22 mouse cellular contexts compared by ENCODE assay signal in the genomic region with DNA sequence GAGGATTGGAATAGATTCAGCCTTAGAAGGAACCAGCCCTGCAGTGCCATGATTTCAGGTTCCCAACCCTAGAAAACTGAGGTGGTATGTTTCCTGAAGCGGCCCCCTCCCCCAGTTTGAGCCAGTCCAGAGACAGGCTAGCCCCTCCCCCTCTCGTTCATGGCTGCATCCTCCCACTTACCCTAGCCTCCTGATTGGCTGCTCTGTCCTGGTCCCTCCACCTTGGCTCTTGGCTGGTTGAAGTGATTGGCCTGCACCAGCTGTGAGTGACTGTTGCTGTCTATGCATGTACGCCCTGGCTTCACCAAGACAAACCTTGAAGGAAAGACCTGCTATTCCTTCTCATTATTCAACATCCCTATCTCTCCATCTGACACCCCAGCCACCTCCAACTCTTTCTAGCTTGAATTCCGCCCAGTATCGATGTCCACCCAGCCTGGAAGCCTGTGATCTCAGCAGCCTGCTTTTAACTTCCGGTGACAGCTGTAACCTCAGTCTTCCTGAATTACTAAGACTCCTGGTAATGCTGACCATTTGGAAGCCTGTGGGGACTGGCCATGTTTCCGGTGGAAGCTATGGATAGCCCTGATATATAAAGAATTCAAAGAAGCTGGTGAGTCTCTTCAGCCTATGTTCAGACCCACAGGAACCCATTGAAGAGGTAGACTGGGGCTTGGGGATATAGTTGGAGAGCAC. TPM values are rescaled to one million over a fixed set of nuclear protein-coding genes. Genes with fewer than 3 reads are reported as not detected.
DNase-seq lines count a peak whose midpoint lies in the region; ATAC-seq and TF ChIP-seq lines count a peak whose summit lies in the region.
"Had no signal": no experiment of that assay in that cellular context is flagged by ENCODE, and none has a peak within 500 bp of the region (broad histone marks: within the 10 kb centered on the region; RNA-seq: fewer than 3 reads in every experiment).

No protein-coding gene starts in this region.

- H3K27me3 ChIP-seq in liver, embryonic 11.5 days (replicated peaks; ENCODE audit: control insufficient read depth, insufficient read depth, low read length): peaks cover 11% of the 10 kb centered on the region
- H3K27me3 ChIP-seq in E14TG2a.4 (ENCODE audit: insufficient read depth, low read length): peaks cover 14% of the 10 kb centered on the region; the same call in 1 of the 2 replicates
- H3K27me3 ChIP-seq in kidney, embryonic 15.5 days: peaks cover 23% of the 10 kb centered on the region

- peaks cover 25% of the 10 kb centered on the region for H3K4me1 ChIP-seq in liver, embryonic 11.5 days (replicated peaks; ENCODE audit: control insufficient read depth, insufficient read depth, low read length)
- H3K4me1 ChIP-seq in E14TG2a.4 (replicated peaks; ENCODE audit: low read depth, low read length): peaks cover 73% of the 10 kb centered on the region
- peaks cover 14% of the 10 kb centered on the region for H3K4me1 ChIP-seq in kidney, embryonic 15.5 days
- H3K4me1 ChIP-seq: embryonic facial prominence, embryonic 12.5 days had no signal

- H3K4me2 ChIP-seq in liver, embryonic 11.5 days: 0 out of 2 replicates have a peak overlapping the region, but pooled peaks have one; percentile 3
- no peak overlapping the region for H3K4me2 ChIP-seq in kidney, embryonic 15.5 days
- H3K4me2 ChIP-seq: embryonic facial prominence, embryonic 12.5 days; forebrain, embryonic 15.5 days; heart, embryonic 12.5 days; hindbrain, embryonic 12.5 days had no signal

- no peak for TF ChIP-seq CTCF in E14TG2a.4 (conservative IDR thresholded peaks at IDR 0.05; ENCODE audit: low read length)

- H3K4me3 ChIP-seq in liver, embryonic 11.5 days (ENCODE audit: low read depth, low read length): no peak overlapping the region
- 0 out of 2 replicates have a peak overlapping the region, but pooled peaks have one; percentile 10 for H3K4me3 ChIP-seq in E14TG2a.4 (replicated peaks; ENCODE audit: low read length)
- H3K4me3 ChIP-seq in kidney, embryonic 15.5 days (replicated peaks): no peak overlapping the region
- H3K4me3 ChIP-seq: embryonic facial prominence, embryonic 12.5 days; forebrain, embryonic 15.5 days; heart, embryonic 12.5 days; hindbrain, embryonic 12.5 days had no signal

- H3K27ac ChIP-seq in liver, embryonic 11.5 days (ENCODE audit: low read depth, low read length): no peak overlapping the region
- no peak overlapping the region for H3K27ac ChIP-seq in kidney, embryonic 15.5 days
- H3K27ac ChIP-seq: embryonic facial prominence, embryonic 12.5 days; forebrain, embryonic 15.5 days; hindbrain, embryonic 12.5 days had no signal

- H3K9ac ChIP-seq in liver, embryonic 11.5 days (ENCODE audit: low read depth, low read length): no peak overlapping the region
- no peak overlapping the region for H3K9ac ChIP-seq in kidney, embryonic 15.5 days
- H3K9ac ChIP-seq: embryonic facial prominence, embryonic 12.5 days; forebrain, embryonic 15.5 days; heart, embryonic 12.5 days; hindbrain, embryonic 12.5 days had no signal

- ATAC-seq in liver, embryonic 11.5 days (replicated peaks; ENCODE audit: low FRiP score): peak; percentile 54; the same call in 1 of the 2 replicates
- ATAC-seq in kidney, embryonic 15.5 days (replicated peaks; ENCODE audit: low FRiP score): no peak
- ATAC-seq: CD4-positive, CD25-positive, alpha-beta regulatory T cell, adult 4 months; forebrain, embryonic 15.5 days; hindbrain, embryonic 16.5 days; inflammation-experienced regulatory T-cells, adult 6 months; intestine, postnatal 0 days had no signal

- H3K9me3 ChIP-seq in liver, embryonic 11.5 days (ENCODE audit: control insufficient read depth, low read length): no peaks in the 10 kb centered on the region
- H3K9me3 ChIP-seq in E14TG2a.4 (ENCODE audit: low read length): no peaks in the 10 kb centered on the region
- H3K9me3 ChIP-seq in kidney, embryonic 15.5 days (replicated peaks): no peaks in the 10 kb centered on the region
- H3K9me3 ChIP-seq: embryonic facial prominence, embryonic 12.5 days; forebrain, embryonic 15.5 days; hindbrain, embryonic 12.5 days had no signal

- no peaks in the 10 kb centered on the region for H3K36me3 ChIP-seq in liver, embryonic 11.5 days (ENCODE audit: control insufficient read depth, insufficient read depth, low read length)
- H3K36me3 ChIP-seq in E14TG2a.4 (ENCODE audit: insufficient read depth, low read length): no peaks in the 10 kb centered on the region
- H3K36me3 ChIP-seq in kidney, embryonic 15.5 days: no peaks in the 10 kb centered on the region
- H3K36me3 ChIP-seq: embryonic facial prominence, embryonic 12.5 days; forebrain, embryonic 15.5 days; heart, embryonic 12.5 days; hindbrain, embryonic 12.5 days had no signal

- WGBS in liver, embryonic 11.5 days: 32% methylated on average over 7 of the region's 7 CpGs
- 47% methylated on average over 7 of the region's 7 CpGs for WGBS in kidney, embryonic 15.5 days

- DNase-seq in liver, embryonic 11.5 days (ENCODE audit: low spot score): no peak
- DNase-seq in liver (no peak), NIH3T3 (ENCODE audit: low read depth) (peak; percentile 10)
- peak; percentile 45 for DNase-seq in forelimb bud, embryonic 11.5 days (ENCODE audit: low read depth, low spot score)
- DNase-seq in kidney, adult 11 months: no peak
- no peak for DNase-seq in frontal cortex, postnatal 14 days (ENCODE audit: low spot score in 2 of 2)
- DNase-seq: adrenal gland, postnatal 25 days; B cell, adult 2 months; cerebellum, adult 18-20 months; cerebellum, postnatal 10 days; gastrocnemius, postnatal 14 days; heart, postnatal 4 days had no signal

RNA-seq across cellular contexts. Expression of a gene that starts 10.8 kb away (rescaled TPM):
- 896 and 908 TPM in 2 replicates for polyA plus RNA-seq in liver, embryonic 11.5 days (2014; fragmentation: Nextera tagmentation; extraction: Ambion mirVana)
- 1,708 and 1,728 TPM in 2 replicates for polyA plus RNA-seq in kidney, embryonic 15.5 days (2015; fragmentation: Nextera tagmentation; extraction: Ambion mirVana)

RNA-seq across cellular contexts. Expression of a gene that starts 39.2 kb away (rescaled TPM):
- 2.5 and 3.0 TPM in 2 replicates for polyA plus RNA-seq in liver, embryonic 11.5 days (2014; fragmentation: Nextera tagmentation; extraction: Ambion mirVana)
- polyA plus RNA-seq in kidney, embryonic 15.5 days (2015; fragmentation: Nextera tagmentation; extraction: Ambion mirVana): 3.2 and 3.5 TPM in 2 replicates

RNA-seq across cellular contexts. Expression of a gene that starts 53.5 kb away (rescaled TPM):
- 15.9 and 18.5 TPM in 2 replicates for polyA plus RNA-seq in liver, embryonic 11.5 days (2014; fragmentation: Nextera tagmentation; extraction: Ambion mirVana)
- 16.7 and 17.8 TPM in 2 replicates for polyA plus RNA-seq in kidney, embryonic 15.5 days (2015; fragmentation: Nextera tagmentation; extraction: Ambion mirVana)

Comparison
In these comparisons a context has a peak if more than half of its experiments do, and no peak if none do; other contexts are left out.
1. DNase-seq: peak in NIH3T3 (single experiment) and forelimb bud, embryonic 11.5 days (single experiment); none in liver, embryonic 11.5 days (single experiment), liver (single experiment), kidney, adult 11 months (single experiment) and frontal cortex, postnatal 14 days (0 of 2).